7 mouse cellular contexts compared by ENCODE assay signal in genomic region chr13:64273891-64274844, GRCm38 (mm10). TPM values are rescaled to one million over a fixed set of nuclear protein-coding genes. Genes with fewer than 3 reads are reported as not detected.
DNase-seq lines count a peak whose midpoint lies in the region; ATAC-seq and TF ChIP-seq lines count a peak whose summit lies in the region.

No protein-coding gene starts in this region.

- no peak for TF ChIP-seq POLR2A in brain, embryonic 14.5 days (IDR thresholded peaks at IDR 0.05; ENCODE audit: borderline replicate concordance, extremely low read depth, insufficient read depth, insufficient read length, poor library complexity, severe bottlenecking)

- TF ChIP-seq CTCF in brain, embryonic 14.5 days (IDR thresholded peaks at IDR 0.05; ENCODE audit: borderline replicate concordance, extremely low read depth, insufficient read depth, insufficient read length): no peak

- H3K27me3 ChIP-seq in kidney, embryonic 16.5 days (ENCODE audit: insufficient read depth, low read length): 0 out of 2 replicates have a peak, but pooled peaks cover 4% of the 10 kb centered on the region

- H3K36me3 ChIP-seq in kidney, embryonic 16.5 days (ENCODE audit: insufficient read depth, low read length): no peaks in the 10 kb centered on the region

- peak; percentile 34 for DNase-seq in urinary bladder, adult 2 months (ENCODE audit: low spot score)
- no peak for DNase-seq in urinary bladder, postnatal 10 days (ENCODE audit: low spot score)
- peak; percentile 67 for DNase-seq in brain, embryonic 14.5 days (ENCODE audit: low read depth)
- peak; percentile 33 for DNase-seq in forelimb bud, embryonic 11.5 days (ENCODE audit: low read depth, low spot score)
- DNase-seq in lung, postnatal 10 days: peak; percentile 20
- peak; percentile 17 for DNase-seq in right cerebral cortex, postnatal 14 days

- H3K4me3 ChIP-seq in kidney, embryonic 16.5 days (ENCODE audit: low read length): peak overlapping the region; percentile 63

- no peak overlapping the region for H3K27ac ChIP-seq in kidney, embryonic 16.5 days (ENCODE audit: low read length)

- peak overlapping the region; percentile 72 for H3K9ac ChIP-seq in kidney, embryonic 16.5 days (replicated peaks; ENCODE audit: low read length)

- under 1% methylated on average over 95 of the region's 95 CpGs for WGBS in kidney, embryonic 16.5 days

- H3K4me1 ChIP-seq in kidney, embryonic 16.5 days (ENCODE audit: insufficient read depth, low read length): peaks cover 15% of the 10 kb centered on the region

- no peaks in the 10 kb centered on the region for H3K9me3 ChIP-seq in kidney, embryonic 16.5 days (ENCODE audit: low read length)

- peak; percentile 79 for ATAC-seq in kidney, embryonic 16.5 days (ENCODE audit: low FRiP score, low TSS enrichment)

- H3K4me2 ChIP-seq in kidney, embryonic 16.5 days (replicated peaks; ENCODE audit: low read depth, low read length): peak overlapping the region; percentile 99

RNA-seq across cellular contexts. Expression of gene Cdc14b, which starts 0.9 kb away (rescaled TPM):
- 11.7 and 12.5 TPM in 2 replicates for polyA plus RNA-seq in urinary bladder, adult 2 months (2012; rRNA removed)
- 6.1 and 6.7 TPM in 2 replicates for polyA plus RNA-seq in brain, embryonic 14.5 days (2012; rRNA removed)
- polyA plus RNA-seq in kidney, embryonic 16.5 days (2015; fragmentation: Nextera tagmentation; extraction: Ambion mirVana): 16.1 and 16.9 TPM in 2 replicates

RNA-seq across cellular contexts. Expression of gene Aaed1, which starts 38.3 kb away (rescaled TPM):
- polyA plus RNA-seq in urinary bladder, adult 2 months (2012; rRNA removed): 52.8 and 61.5 TPM in 2 replicates
- polyA plus RNA-seq in brain, embryonic 14.5 days (2012; rRNA removed): 4.7 and 5.8 TPM in 2 replicates
- polyA plus RNA-seq in kidney, embryonic 16.5 days (2015; fragmentation: Nextera tagmentation; extraction: Ambion mirVana): 43.3 and 55.4 TPM in 2 replicates
